ENCODE assay signal across 8 mouse cellular contexts in genomic region chr5:129886271-129886670, GRCm38 (mm10). TPM values are rescaled to one million over a fixed set of nuclear protein-coding genes. Genes with fewer than 3 reads are reported as not detected.
DNase-seq lines count a peak whose midpoint lies in the region; ATAC-seq and TF ChIP-seq lines count a peak whose summit lies in the region.

No protein-coding gene starts in this region.

- TF ChIP-seq CTCF in G1E (IDR thresholded peaks at IDR 0.05; ENCODE audit: low read depth, low read length) = no peak
- no peak for TF ChIP-seq CTCF in small intestine, adult 2 months (IDR thresholded peaks at IDR 0.05; ENCODE audit: extremely low read depth, insufficient read length, insufficient replicate concordance, low read depth, low read length)

- ATAC-seq in heart, embryonic 11.5 days (replicated peaks; ENCODE audit: insufficient number of reproducible peaks, low FRiP score, low TSS enrichment) = no peak
- no peak for ATAC-seq in G1E (ENCODE audit: extremely low read depth, insufficient number of reproducible peaks, low FRiP score, poor library complexity, severe bottlenecking)
- ATAC-seq in erythroblast, adult 5-6 weeks (replicated peaks; ENCODE audit: low FRiP score, poor library complexity, severe bottlenecking) = peak; percentile 70
- ATAC-seq in limb, embryonic 12.5 days (ENCODE audit: insufficient number of reproducible peaks, insufficient read depth, low FRiP score, low TSS enrichment, low read depth) = no peak
- no peak for ATAC-seq in monocyte, adult 5-6 weeks (replicated peaks; ENCODE audit: insufficient number of reproducible peaks, low FRiP score, low TSS enrichment, poor library complexity, severe bottlenecking)

- no peaks in the 10 kb centered on the region for H3K9me3 ChIP-seq in heart, embryonic 11.5 days (replicated peaks; ENCODE audit: control insufficient read depth, low read length)
- H3K9me3 ChIP-seq in G1E (replicated peaks) = no peaks in the 10 kb centered on the region
- no peaks in the 10 kb centered on the region for H3K9me3 ChIP-seq in limb, embryonic 12.5 days

- peaks cover 17% of the 10 kb centered on the region for H3K36me3 ChIP-seq in heart, embryonic 11.5 days (ENCODE audit: control insufficient read depth, insufficient read depth, low read length)
- peaks cover 40% of the 10 kb centered on the region for H3K36me3 ChIP-seq in G1E (replicated peaks)
- H3K36me3 ChIP-seq in limb, embryonic 12.5 days = peaks cover 36% of the 10 kb centered on the region
- H3K36me3 ChIP-seq in small intestine, adult 2 months (ENCODE audit: control insufficient read depth, insufficient read depth, low read length) = peaks cover 17% of the 10 kb centered on the region

- H3K27ac ChIP-seq in heart, embryonic 11.5 days (ENCODE audit: low read depth, low read length) = peak overlapping the region; percentile 95
- H3K27ac ChIP-seq in limb, embryonic 12.5 days = peak overlapping the region; percentile 95; the same call in 1 of the 2 replicates
- H3K27ac ChIP-seq in small intestine, adult 2 months (ENCODE audit: insufficient read depth, low read depth, low read length) = no peak overlapping the region

- DNase-seq in heart, postnatal 4 days = no peak
- DNase-seq in G1E (ENCODE audit: low spot score) = peak; percentile 36
- DNase-seq in ovary, postnatal 14 days (ENCODE audit: low spot score) = no peak

- H3K27me3 ChIP-seq in heart, embryonic 11.5 days (ENCODE audit: control insufficient read depth, insufficient read depth, low read length) = no peaks in the 10 kb centered on the region
- no peaks in the 10 kb centered on the region for H3K27me3 ChIP-seq in G1E (ENCODE audit: insufficient read depth, low read length)
- H3K27me3 ChIP-seq in limb, embryonic 12.5 days = no peaks in the 10 kb centered on the region
- no peaks in the 10 kb centered on the region for H3K27me3 ChIP-seq in small intestine, adult 2 months (ENCODE audit: control insufficient read depth, insufficient read depth, low read length)

- WGBS in heart, embryonic 11.5 days (ENCODE audit: insufficient replicate concordance) = 26% methylated on average over 10 of the region's 10 CpGs
- WGBS in limb, embryonic 12.5 days = 43% methylated on average over 10 of the region's 10 CpGs
- 9% methylated on average over 10 of the region's 10 CpGs for WGBS in small intestine, adult 2 months

- H3K4me3 ChIP-seq in heart, embryonic 11.5 days (ENCODE audit: low read depth, low read length) = peak overlapping the region; percentile 85
- peak overlapping the region; percentile 80 for H3K4me3 ChIP-seq in G1E (ENCODE audit: low read depth, low read length)
- peak overlapping the region; percentile 84 for H3K4me3 ChIP-seq in limb, embryonic 12.5 days (replicated peaks)
- peak overlapping the region; percentile 68 for H3K4me3 ChIP-seq in small intestine, adult 2 months (ENCODE audit: low read depth, low read length)

- H3K4me1 ChIP-seq in heart, embryonic 11.5 days (ENCODE audit: control insufficient read depth, insufficient read depth, low read length) = peaks cover 3% of the 10 kb centered on the region; the same call in 1 of the 2 replicates
- peaks cover 25% of the 10 kb centered on the region for H3K4me1 ChIP-seq in G1E (ENCODE audit: insufficient read depth, low read depth, low read length)
- H3K4me1 ChIP-seq in limb, embryonic 12.5 days (replicated peaks) = peaks cover 13% of the 10 kb centered on the region
- no peaks in the 10 kb centered on the region; the same call in 1 of the 2 replicates for H3K4me1 ChIP-seq in small intestine, adult 2 months (ENCODE audit: control insufficient read depth, insufficient read depth, insufficient read length, low read length)

- TF ChIP-seq POLR2A in small intestine, adult 2 months (IDR thresholded peaks at IDR 0.05; ENCODE audit: low read depth, low read length) = no peak

- H3K9ac ChIP-seq in heart, embryonic 11.5 days (ENCODE audit: low read depth, low read length) = peak overlapping the region; percentile 93
- peak overlapping the region; percentile 92 for H3K9ac ChIP-seq in limb, embryonic 12.5 days (replicated peaks)

- H3K4me2 ChIP-seq in heart, embryonic 11.5 days = peak overlapping the region; percentile 93
- peak overlapping the region; percentile 89 for H3K4me2 ChIP-seq in limb, embryonic 12.5 days

RNA-seq across cellular contexts. Expression of gene Chchd2, which starts 1.0 kb away (rescaled TPM):
- 871 and 955 TPM in 2 replicates for polyA plus RNA-seq in heart, embryonic 11.5 days (2014; fragmentation: Nextera tagmentation; extraction: Ambion mirVana)
- 100 to 1,000 TPM; 757 to 792 TPM for total RNA-seq in heart, postnatal 4 days (2021)
- 69.4 and 78.3 TPM in 2 replicates for total RNA-seq in G1E (2014; fragmentation: Nextera tagmentation)
- 342 and 377 TPM in 2 replicates for total RNA-seq in G1E (2017)
- polyA plus RNA-seq in G1E (2012) = 586 and 747 TPM in 2 replicates
- 105 and 122 TPM in 2 replicates for total RNA-seq in erythroblast, adult 5-6 weeks (2015; ENCODE audit: low replicate concordance)
- total RNA-seq in erythroblast, adult 5-6 weeks (2017; ENCODE audit: low replicate concordance) = 41.2 and 119 TPM in 2 replicates
- polyA plus RNA-seq in limb, embryonic 12.5 days (2016; fragmentation: Nextera tagmentation; extraction: Ambion mirVana) = 926 and 978 TPM in 2 replicates
- 2,208 and 2,785 TPM in 2 replicates for polyA plus RNA-seq in small intestine, adult 2 months (2012; rRNA removed)
- 183 to 342 TPM (median 299 TPM) in 3 replicates for total RNA-seq in monocyte, adult 5-6 weeks (2017)

RNA-seq across cellular contexts. Expression of gene Zbed5, which starts 9.3 kb away (rescaled TPM):
- 4.8 and 5.8 TPM in 2 replicates for polyA plus RNA-seq in heart, embryonic 11.5 days (2014; fragmentation: Nextera tagmentation; extraction: Ambion mirVana)
- 1 to 10 TPM; 1.2 to 1.3 TPM for total RNA-seq in heart, postnatal 4 days (2021)
- total RNA-seq in G1E (2014; fragmentation: Nextera tagmentation) = 5.2 and 6.9 TPM in 2 replicates
- total RNA-seq in G1E (2017) = 0.99 and 1.4 TPM in 2 replicates
- polyA plus RNA-seq in G1E (2012) = 0.67 and 1.3 TPM in 2 replicates
- 1.3 TPM in 1 of 2 replicates, not detected in the other for total RNA-seq in erythroblast, adult 5-6 weeks (2015; ENCODE audit: low replicate concordance)
- total RNA-seq in erythroblast, adult 5-6 weeks (2017; ENCODE audit: low replicate concordance) = 0.68 TPM in 1 of 2 replicates, not detected in the other
- polyA plus RNA-seq in limb, embryonic 12.5 days (2016; fragmentation: Nextera tagmentation; extraction: Ambion mirVana) = 10.9 and 11.9 TPM in 2 replicates
- 0.19 and 0.39 TPM in 2 replicates for polyA plus RNA-seq in small intestine, adult 2 months (2012; rRNA removed)
- 0.68 to 2.2 TPM in 2 of 3 replicates, not detected in the other for total RNA-seq in monocyte, adult 5-6 weeks (2017)

RNA-seq across cellular contexts. Expression of gene Phkg1, which starts 12.1 kb away (rescaled TPM):
- polyA plus RNA-seq in heart, embryonic 11.5 days (2014; fragmentation: Nextera tagmentation; extraction: Ambion mirVana) = 0.32 and 0.42 TPM in 2 replicates
- total RNA-seq in heart, postnatal 4 days (2021) = 1 to 10 TPM; 2.8 to 3.1 TPM
- total RNA-seq in G1E (2014; fragmentation: Nextera tagmentation) (not detected in 2 replicates), G1E (2017) (0.33 and 0.46 TPM in 2 replicates)
- 0.03 TPM in 1 of 2 replicates, not detected in the other for polyA plus RNA-seq in G1E (2012)
- not detected in 2 replicates for total RNA-seq in erythroblast, adult 5-6 weeks (2015; ENCODE audit: low replicate concordance)
- not detected in 2 replicates for total RNA-seq in erythroblast, adult 5-6 weeks (2017; ENCODE audit: low replicate concordance)
- polyA plus RNA-seq in limb, embryonic 12.5 days (2016; fragmentation: Nextera tagmentation; extraction: Ambion mirVana) = 0.24 and 0.36 TPM in 2 replicates
- polyA plus RNA-seq in small intestine, adult 2 months (2012; rRNA removed) = 0.04 and 0.14 TPM in 2 replicates
- 0.75 TPM in 1 of 3 replicates, not detected in the others for total RNA-seq in monocyte, adult 5-6 weeks (2017)

RNA-seq across cellular contexts. Expression of gene Nupr1l, which starts 22.1 kb away (rescaled TPM):
- polyA plus RNA-seq in heart, embryonic 11.5 days (2014; fragmentation: Nextera tagmentation; extraction: Ambion mirVana) = 1.0 and 2.4 TPM in 2 replicates
- total RNA-seq in heart, postnatal 4 days (2021) = 1 to 10 TPM in 1 of 2 experiments, not detected in 1; 1.9 TPM
- total RNA-seq in G1E (2014; fragmentation: Nextera tagmentation) = 4.0 and 11.2 TPM in 2 replicates
- total RNA-seq in G1E (2017) = 4.0 and 8.7 TPM in 2 replicates
- polyA plus RNA-seq in G1E (2012) = 1.2 TPM in 2 replicates
- not detected in 2 replicates for total RNA-seq in erythroblast, adult 5-6 weeks (2015; ENCODE audit: low replicate concordance)
- total RNA-seq in erythroblast, adult 5-6 weeks (2017; ENCODE audit: low replicate concordance) = not detected in 2 replicates
- polyA plus RNA-seq in limb, embryonic 12.5 days (2016; fragmentation: Nextera tagmentation; extraction: Ambion mirVana) = 5.0 and 6.2 TPM in 2 replicates
- polyA plus RNA-seq in small intestine, adult 2 months (2012; rRNA removed) = 4.2 and 5.0 TPM in 2 replicates
- 0.48 to 4.0 TPM (median 1.9 TPM) in 3 replicates for total RNA-seq in monocyte, adult 5-6 weeks (2017)

RNA-seq across cellular contexts. Expression of gene Sumf2, which starts 39.5 kb away (rescaled TPM):
- 35.6 and 37.3 TPM in 2 replicates for polyA plus RNA-seq in heart, embryonic 11.5 days (2014; fragmentation: Nextera tagmentation; extraction: Ambion mirVana)
- total RNA-seq in heart, postnatal 4 days (2021) = 10 to 100 TPM; 13.0 to 13.7 TPM
- total RNA-seq in G1E (2014; fragmentation: Nextera tagmentation) (9.6 and 12.7 TPM in 2 replicates), G1E (2017) (15.7 and 20.9 TPM in 2 replicates)
- polyA plus RNA-seq in G1E (2012) = 23.5 and 25.0 TPM in 2 replicates
- 0.96 and 1.7 TPM in 2 replicates for total RNA-seq in erythroblast, adult 5-6 weeks (2015; ENCODE audit: low replicate concordance)
- total RNA-seq in erythroblast, adult 5-6 weeks (2017; ENCODE audit: low replicate concordance) = 3.6 and 5.4 TPM in 2 replicates
- polyA plus RNA-seq in limb, embryonic 12.5 days (2016; fragmentation: Nextera tagmentation; extraction: Ambion mirVana) = 67.6 and 74.2 TPM in 2 replicates
- polyA plus RNA-seq in small intestine, adult 2 months (2012; rRNA removed) = 3.7 and 4.1 TPM in 2 replicates
- 3.8 to 13.7 TPM (median 6.4 TPM) in 3 replicates for total RNA-seq in monocyte, adult 5-6 weeks (2017)
